Comparison of ENCODE assay signal across 28 mouse cellular contexts in the genomic region with DNA sequence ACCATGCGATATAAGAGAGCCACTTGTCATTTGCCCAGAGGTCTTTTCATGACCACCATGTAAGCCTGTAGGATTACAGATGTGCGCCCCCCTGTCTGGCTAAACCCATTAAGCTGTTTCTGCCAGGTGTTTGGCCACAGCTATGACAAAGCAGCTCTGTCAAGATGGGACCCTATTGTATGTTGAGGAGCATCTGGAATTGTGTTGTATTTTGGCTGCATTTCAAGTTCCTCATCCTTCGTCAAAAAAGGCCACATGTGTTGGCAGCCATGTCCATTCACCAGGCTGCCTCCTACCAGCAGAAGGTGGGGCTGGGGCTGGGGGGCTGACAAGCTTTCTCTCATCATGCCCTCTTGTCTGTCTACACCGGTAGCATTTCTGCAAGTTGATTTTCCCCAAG.
"Had no signal": no experiment of that assay in that cellular context is flagged by ENCODE, and none has a peak within 500 bp of the region (broad histone marks: within the 10 kb centered on the region; RNA-seq: fewer than 3 reads in every experiment).

No protein-coding gene starts in this region.

- H3K9ac ChIP-seq: embryonic facial prominence, embryonic 12.5 days; embryonic facial prominence, embryonic 13.5 days; forebrain, embryonic 12.5 days; forebrain, embryonic 13.5 days; forebrain, embryonic 15.5 days; forebrain, postnatal 0 days had no signal

- H3K4me2 ChIP-seq: embryonic facial prominence, embryonic 12.5 days; embryonic facial prominence, embryonic 13.5 days; forebrain, embryonic 12.5 days; forebrain, embryonic 13.5 days; forebrain, embryonic 15.5 days; heart, embryonic 11.5 days had no signal

- DNase-seq: cerebellum, adult 2 months; cerebellum, adult 8-10 months; cerebellum, adult 9-10 months; cerebellum, adult 9-11 months; cerebellum, postnatal 10 days; cerebellum, postnatal 14 days; cerebellum, postnatal 25 days; cerebellum, postnatal 36 days; embryo, embryonic 11 days; forebrain, postnatal 0 days; gastrocnemius, adult 2 months; gastrocnemius, postnatal 10 days; gastrocnemius, postnatal 14 days; gastrocnemius, postnatal 25 days; gastrocnemius, postnatal 36 days; heart, adult 18-20 months; heart, adult 2 months had no signal

- H3K9me3 ChIP-seq: embryonic facial prominence, embryonic 12.5 days; embryonic facial prominence, embryonic 13.5 days; forebrain, embryonic 10.5 days; forebrain, embryonic 12.5 days; forebrain, embryonic 13.5 days; forebrain, embryonic 15.5 days; heart, embryonic 10.5 days had no signal

- H3K27me3 ChIP-seq: embryonic facial prominence, embryonic 12.5 days; embryonic facial prominence, embryonic 13.5 days; forebrain, embryonic 12.5 days; forebrain, embryonic 13.5 days; forebrain, embryonic 15.5 days had no signal

- H3K36me3 ChIP-seq: embryonic facial prominence, embryonic 12.5 days; embryonic facial prominence, embryonic 13.5 days; forebrain, embryonic 10.5 days; forebrain, embryonic 12.5 days; forebrain, embryonic 15.5 days; heart, embryonic 10.5 days had no signal

- H3K27ac ChIP-seq: embryonic facial prominence, embryonic 12.5 days; embryonic facial prominence, embryonic 13.5 days; forebrain, embryonic 10.5 days; forebrain, embryonic 12.5 days; forebrain, embryonic 13.5 days; forebrain, embryonic 15.5 days; gastrocnemius, adult 2 months; heart, adult 2 months; heart, embryonic 10.5 days had no signal

- ATAC-seq: forebrain, embryonic 13.5 days; forebrain, embryonic 14.5 days; forebrain, embryonic 15.5 days; forebrain, embryonic 16.5 days; forebrain, postnatal 0 days had no signal

- H3K4me3 ChIP-seq: embryonic facial prominence, embryonic 12.5 days; embryonic facial prominence, embryonic 13.5 days; erythroblast, embryonic 14.5 days; forebrain, embryonic 10.5 days; forebrain, embryonic 12.5 days; forebrain, embryonic 13.5 days; forebrain, embryonic 15.5 days; gastrocnemius, adult 2 months; heart, adult 2 months; heart, embryonic 10.5 days had no signal

- H3K4me1 ChIP-seq: embryonic facial prominence, embryonic 12.5 days; embryonic facial prominence, embryonic 13.5 days; forebrain, embryonic 12.5 days; forebrain, embryonic 13.5 days; forebrain, embryonic 15.5 days; heart, embryonic 10.5 days had no signal
